Mouse (Mus musculus): ENCODE measurements around the gene Ak5.
"Not testable (repeated sequence)": the region's sequence is repeated elsewhere in the genome, so short reads cannot be mapped to it uniquely, and the experiment has no call there.

Ak5 gene

GRCm38 (mm10) chr3:152625061-152625820 lies 42.9 kb downstream of the Ak5 start:
- DNase-seq (ENCODE audit: low spot score in 2 of 2), result no peak

- DNase-seq (ENCODE audit: low spot score in 2 of 2), result no peak
These were observed 47.6 kb downstream of the Ak5 start for GRCm38 (mm10) chr3:152620534-152620933.

- DNase-seq (ENCODE audit: low spot score in 2 of 2), result no peak
These were observed 48.1 kb downstream of the Ak5 start for GRCm38 (mm10) chr3:152620058-152620457.

GRCm38 (mm10) chr3:152609076-152609475 lies 59.1 kb downstream of the Ak5 start:
- DNase-seq (ENCODE audit: low spot score in 2 of 2), result no peak

DNA sequence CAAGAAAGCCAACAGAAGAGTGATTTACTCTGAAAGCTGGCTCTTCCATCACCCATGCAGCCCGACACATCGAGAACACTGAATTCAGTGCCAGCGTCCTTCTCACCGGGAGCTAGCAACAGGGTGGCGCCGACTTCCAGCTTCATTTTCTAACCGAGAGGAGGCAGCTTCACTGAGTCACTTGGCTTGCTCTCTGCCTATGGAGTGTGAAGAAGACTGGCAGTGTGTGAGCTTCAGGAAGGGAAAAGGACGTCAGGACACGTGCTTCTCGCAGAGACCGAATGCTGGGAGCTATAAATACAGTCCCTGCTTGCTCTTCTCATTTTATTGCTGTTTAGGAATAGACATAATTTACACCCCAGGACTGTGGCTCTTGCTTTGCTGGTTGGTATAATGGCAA lies 62.3 kb downstream of the Ak5 start:
- peak; percentile 72 to 81 for DNase-seq (ENCODE audit: low spot score in 2 of 2)

DNA sequence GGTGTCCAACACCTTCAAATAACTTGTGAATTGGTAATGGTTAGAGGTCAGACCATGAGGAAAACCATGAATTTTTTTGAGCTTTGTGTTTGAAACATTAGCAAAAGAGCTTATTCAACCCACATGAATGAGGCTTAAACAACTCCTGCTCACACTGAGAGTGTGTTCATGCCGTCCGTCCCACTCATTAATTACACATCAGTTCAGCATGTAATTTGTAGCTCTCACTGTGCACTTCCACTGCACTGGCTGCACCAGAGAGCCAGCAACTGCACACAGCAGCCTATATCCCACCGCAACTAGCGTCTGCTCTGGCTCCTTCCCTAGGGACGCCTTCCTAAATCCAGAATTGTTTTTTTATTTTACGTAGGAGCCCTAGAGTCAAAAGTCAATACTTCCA lies 68.5 kb downstream of the Ak5 start:
- DNase-seq (ENCODE audit: low spot score in 2 of 2), result no peak

- DNase-seq (ENCODE audit: low spot score in 2 of 2), result no peak
These were observed 71.6 kb downstream of the Ak5 start for GRCm38 (mm10) chr3:152596406-152597050.

DNA sequence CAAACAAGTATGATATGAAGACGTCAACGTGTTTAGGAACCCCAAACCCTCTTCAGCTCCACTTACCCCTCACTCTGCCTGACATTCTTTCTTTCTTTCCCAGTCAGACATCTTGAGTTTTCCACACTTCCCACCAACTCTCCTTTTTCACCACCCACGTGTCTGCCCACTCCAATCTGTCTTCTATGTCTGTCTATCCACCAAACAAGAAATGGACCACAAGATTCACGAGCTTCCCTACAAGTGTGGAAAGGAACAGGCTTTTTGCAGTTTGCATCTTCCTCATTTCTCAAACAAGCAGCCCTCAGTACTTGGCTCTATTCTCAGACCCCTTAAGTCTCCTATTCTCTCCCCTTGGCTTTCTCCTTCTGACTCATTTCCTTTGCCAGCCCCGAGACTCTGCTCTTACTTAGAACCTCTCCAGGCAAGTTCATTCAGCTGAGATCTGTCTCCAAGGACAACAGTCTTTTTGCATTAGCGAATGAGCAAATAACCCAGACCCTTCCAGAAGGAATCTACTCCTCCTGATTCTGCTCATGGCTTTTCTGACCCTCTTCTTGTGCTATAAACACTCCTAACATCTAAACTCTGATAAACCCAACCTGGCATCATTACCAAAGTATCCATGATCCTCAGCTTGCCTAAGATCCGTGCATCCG lies 75.3 kb downstream of the Ak5 start:
- DNase-seq (ENCODE audit: low spot score in 2 of 2), result peak; percentile 52 to 75

GRCm38 (mm10) chr3:152590491-152590890 lies 77.7 kb downstream of the Ak5 start:
- no peak for DNase-seq (ENCODE audit: low spot score in 2 of 2)

DNA sequence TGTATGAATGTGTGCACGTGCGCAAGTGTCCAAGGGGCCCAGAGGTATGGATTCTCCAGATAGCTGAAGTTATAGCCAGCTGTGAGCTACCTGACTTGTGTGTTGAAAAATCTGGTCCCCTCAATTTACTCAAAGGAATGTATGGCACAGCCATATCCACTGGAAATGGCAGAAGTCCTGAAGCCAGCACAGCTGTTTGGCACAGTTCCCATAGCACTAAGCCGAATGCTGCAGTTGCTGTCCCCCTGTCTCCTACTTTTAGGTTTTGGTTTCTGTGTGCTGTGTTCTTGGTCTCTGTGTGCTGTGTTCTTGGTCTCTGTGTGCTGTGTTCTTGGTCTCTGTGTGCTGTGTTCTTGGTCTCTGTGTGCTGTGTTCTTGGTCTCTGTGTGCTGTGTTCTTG lies 79.1 kb downstream of the Ak5 start:
- not testable (repeated sequence) for DNase-seq (ENCODE audit: low spot score in 2 of 2)

DNA sequence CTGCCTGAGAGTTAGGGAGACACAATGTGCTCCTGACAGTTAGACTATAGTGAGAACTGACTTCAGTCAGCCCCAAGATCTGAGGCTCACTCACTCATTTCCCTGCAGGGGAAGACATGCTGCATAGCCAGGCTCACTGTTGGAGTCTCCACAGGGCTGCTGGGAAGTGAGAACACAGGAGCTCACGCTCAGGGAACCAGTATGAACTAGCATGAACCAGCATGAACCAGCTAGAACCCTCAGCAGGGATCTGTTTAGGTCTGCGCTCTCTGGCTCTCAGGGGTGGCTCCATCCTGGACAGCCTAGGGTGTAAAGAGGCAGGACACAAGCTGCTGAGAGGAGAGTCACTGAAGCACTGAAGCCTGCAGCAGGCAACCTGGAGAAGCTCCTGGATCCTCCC lies 81.2 kb downstream of the Ak5 start:
- DNase-seq (ENCODE audit: low spot score in 2 of 2), result no peak

DNA sequence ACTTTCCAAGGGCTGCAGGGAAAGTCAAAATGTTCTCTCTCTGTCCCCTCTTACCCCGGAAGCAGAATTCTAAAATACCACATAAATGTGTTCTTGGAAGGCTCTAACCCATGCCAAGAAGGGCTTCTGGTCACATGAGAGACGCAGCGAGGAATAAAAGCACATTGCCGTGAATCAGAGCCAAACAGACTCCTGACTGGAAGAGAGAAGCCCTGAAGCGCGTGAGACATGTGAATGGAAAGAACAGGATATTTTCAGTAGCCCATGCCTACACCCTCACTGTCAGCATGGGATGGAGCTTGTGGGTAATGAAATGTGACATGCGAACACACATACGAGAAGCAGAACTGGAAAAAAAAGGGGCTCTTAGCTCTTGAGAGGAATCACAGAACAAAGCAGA lies 82.0 kb downstream of the Ak5 start:
- peak in 1 of 2 experiments; percentile 55 for DNase-seq (ENCODE audit: low spot score in 2 of 2)

DNA sequence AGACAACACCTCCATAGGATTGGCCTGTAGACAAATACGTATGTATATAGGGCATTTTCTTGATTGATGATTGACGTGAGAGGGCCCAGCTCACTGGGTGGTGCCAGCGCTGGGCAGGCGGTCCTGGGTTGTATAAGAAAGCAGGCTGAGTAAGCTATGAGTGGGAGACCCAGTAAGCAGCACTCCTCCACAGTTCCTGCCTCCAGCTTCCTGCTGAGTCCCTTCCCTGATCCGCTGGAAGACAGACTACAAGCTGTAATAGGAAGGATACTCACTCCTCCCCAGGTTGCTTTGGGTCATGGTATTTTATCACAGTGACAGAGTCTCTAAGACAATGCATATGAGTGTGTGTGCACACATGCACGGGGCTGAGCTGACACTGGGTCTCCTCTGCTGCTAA lies 82.6 kb downstream of the Ak5 start:
- DNase-seq (ENCODE audit: low spot score in 2 of 2), result no peak

- no peak for DNase-seq (ENCODE audit: low spot score in 2 of 2)
These were observed 85.1 kb downstream of the Ak5 start for GRCm38 (mm10) chr3:152583033-152583432.

DNA sequence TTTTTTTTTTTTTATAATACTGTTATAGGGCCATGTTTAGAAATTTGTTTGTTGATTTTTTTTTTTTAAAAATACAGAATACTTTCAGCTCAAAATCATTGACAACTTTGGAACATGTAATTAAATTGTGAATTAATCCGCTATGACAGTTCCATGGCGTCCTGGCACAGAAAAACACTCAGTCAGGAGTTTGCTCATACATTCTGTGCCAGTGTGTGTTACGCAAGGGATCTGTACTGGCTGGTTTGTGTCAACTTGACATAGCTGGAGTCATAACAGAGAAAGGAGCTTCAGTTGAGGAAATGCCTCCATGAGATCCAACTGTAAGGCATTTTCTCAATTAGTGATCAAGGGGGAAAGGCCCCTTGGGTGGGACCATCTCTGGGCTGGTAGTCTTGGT lies 86.3 kb downstream of the Ak5 start:
- not testable (repeated sequence) for DNase-seq (ENCODE audit: low spot score in 2 of 2)

- DNase-seq (ENCODE audit: low spot score in 2 of 2), result peak in 1 of 2 experiments; percentile 42
These were observed 88.1 kb downstream of the Ak5 start for GRCm38 (mm10) chr3:152579984-152580591.

GRCm38 (mm10) chr3:152578282-152579228 lies 89.6 kb downstream of the Ak5 start:
- no peak for DNase-seq (ENCODE audit: low spot score in 2 of 2)

DNA sequence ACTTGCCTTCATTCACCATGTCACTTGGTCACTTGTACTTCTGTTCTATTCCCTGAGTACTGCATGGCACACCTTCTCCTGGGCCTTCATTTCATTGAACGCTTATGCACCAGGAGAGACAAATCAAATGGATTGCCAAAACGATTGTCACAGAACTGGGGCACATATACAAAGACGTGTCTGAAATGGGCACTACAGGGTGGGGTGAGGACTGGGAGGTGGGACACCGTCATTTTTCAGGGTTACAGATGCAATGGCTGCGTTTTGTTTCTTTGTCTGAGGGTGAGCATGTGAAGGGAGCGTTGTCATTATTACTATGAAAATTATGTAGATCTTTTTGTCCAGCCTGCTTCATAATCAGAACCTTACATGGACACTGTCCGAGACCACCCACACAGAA lies 90.4 kb downstream of the Ak5 start:
- no peak for DNase-seq (ENCODE audit: low spot score in 2 of 2)

DNA sequence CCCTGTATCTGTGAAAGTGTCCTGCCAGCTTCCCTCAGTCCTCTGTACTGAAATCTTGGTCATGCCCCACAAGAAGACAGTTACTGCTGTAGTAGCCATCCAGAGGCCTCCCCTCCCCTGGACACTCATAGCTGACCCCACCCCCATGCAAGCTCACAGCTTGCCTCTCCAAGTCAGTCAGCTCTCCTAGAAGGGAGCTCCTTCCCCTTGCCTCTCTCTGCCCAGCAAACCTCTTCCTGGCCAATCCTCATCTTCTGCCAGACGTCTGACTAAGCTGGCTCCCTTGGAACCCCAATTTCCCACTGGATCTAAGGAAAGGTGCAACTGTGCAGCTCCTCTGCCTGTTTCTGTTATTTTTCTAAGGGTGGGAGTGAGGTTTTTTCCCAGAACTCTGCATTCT lies 90.9 kb downstream of the Ak5 start:
- no peak for DNase-seq (ENCODE audit: low spot score in 2 of 2)

GRCm38 (mm10) chr3:152569242-152569605 lies 98.9 kb downstream of the Ak5 start:
- no peak for DNase-seq (ENCODE audit: low spot score in 2 of 2)

DNA sequence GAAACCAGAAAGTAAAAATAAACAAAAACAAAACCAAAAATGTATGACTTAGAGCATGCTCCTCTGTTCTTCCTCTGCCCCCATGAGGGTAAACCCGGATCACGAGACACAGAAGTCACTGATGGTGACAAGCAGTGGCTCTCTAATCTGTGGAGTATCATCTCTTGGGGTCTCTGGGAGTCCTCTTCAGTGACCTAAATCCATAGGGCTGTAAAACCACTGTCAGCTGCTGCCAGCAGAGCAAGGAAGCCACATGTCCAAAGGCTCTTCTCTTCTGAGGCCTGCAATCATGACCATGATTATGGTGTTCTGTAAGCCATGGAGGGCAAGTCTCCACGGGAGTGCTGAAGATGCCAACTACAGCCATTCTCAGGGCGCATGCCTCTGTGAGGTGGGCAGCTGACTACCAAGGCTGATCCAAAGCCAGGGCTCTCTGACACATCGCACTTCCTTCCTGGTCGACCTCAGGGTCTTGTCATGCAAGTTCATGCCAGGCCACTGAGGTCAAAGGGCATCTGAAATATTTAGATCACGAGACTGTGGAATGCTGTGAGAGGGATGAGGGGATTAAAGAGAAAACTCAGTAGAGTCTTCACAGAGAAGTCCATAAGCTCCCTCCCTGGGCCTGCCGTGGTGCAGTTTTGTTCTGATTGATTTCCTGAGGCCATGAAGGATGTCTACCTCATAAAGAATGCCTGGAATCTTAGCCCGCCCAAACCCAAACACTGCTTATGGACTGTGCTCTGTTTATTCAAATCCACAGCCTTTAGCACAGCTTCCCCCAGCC lies 99.5 kb downstream of the Ak5 start:
- DNase-seq (ENCODE audit: low spot score in 2 of 2), result no peak

Data from right cerebral cortex, postnatal 36 days (tissue).